Mouse (Mus musculus) kidney, postnatal 0 days (tissue): ENCODE data around the gene Rab44. TPM values are rescaled to one million over a fixed set of nuclear protein-coding genes. Genes with fewer than 3 reads are reported as not detected.

Experiments used
- ATAC-seq: fragments of 200-750 bp; cut with Nextera tagmentation; replicated peaks from 2 replicates; pipeline ENCODE4 v1.8.0; 2017; ENCODE audit warnings: low read depth, moderate number of reproducible peaks, moderate TSS enrichment, moderate library complexity; ENCODE audit not compliant: low FRiP score
- DNase-seq: peaks from one replicate; pipeline ENCODE4 v3.0.0-alpha.2; 2016; ENCODE audit warnings: low spot score
- H3K27ac ChIP-seq: fragments of 300-500 bp; sonication (generic); 2 replicates; pipeline ENCODE4 v1.5.1; 2014; ENCODE audit warnings: mild to moderate bottlenecking
- H3K27me3 ChIP-seq: fragments of 300-500 bp; sonication (generic); 2 replicates; pipeline ENCODE4 v1.6.1; 2014; ENCODE audit warnings: low read length, mixed read lengths; ENCODE audit not compliant: insufficient read depth
- H3K36me3 ChIP-seq: fragments of 300-500 bp; sonication (generic); 2 replicates; pipeline ENCODE4 v1.6.1; 2014; ENCODE audit warnings: low read length, mixed read lengths; ENCODE audit not compliant: insufficient read depth
- H3K4me1 ChIP-seq: fragments of 300-500 bp; sonication (generic); replicated peaks from 2 replicates; pipeline ENCODE4 v1.6.1; 2014; ENCODE audit warnings: antibody characterized with exemption, low read length, mixed read lengths; ENCODE audit not compliant: insufficient read depth
- H3K4me2 ChIP-seq: fragments of 300-500 bp; sonication (generic); 2 replicates; pipeline ENCODE4 v1.6.1; 2014; ENCODE audit warnings: mild to moderate bottlenecking, low read length, moderate library complexity, mixed read lengths
- H3K4me3 ChIP-seq: fragments of 300-500 bp; sonication (generic); replicated peaks from 2 replicates; pipeline ENCODE4 v1.5.1; 2014; ENCODE audit warnings: low read depth, low read length
- H3K9ac ChIP-seq: fragments of 300-500 bp; sonication (generic); 2 replicates; pipeline ENCODE4 v1.6.1; 2014; ENCODE audit warnings: low read depth, low read length
- H3K9me3 ChIP-seq: fragments of 300-500 bp; sonication (generic); replicated peaks from 2 replicates; pipeline ENCODE4 v1.6.1; 2016; ENCODE audit warnings: low read length, inconsistent platforms, mixed read lengths
- CTCF ChIP-seq: IDR thresholded peaks from 2 replicates; pipeline ENCODE4 v1.5.1; 2016; ENCODE audit warnings: antibody characterized with exemption, low read depth, mild to moderate bottlenecking, moderate library complexity
- WGBS: fragments of 180-500 bp; shearing (Covaris S2); extraction: QIAGEN DNeasy Blood & Tissue Kit; methylation state at CpG from one replicate; pipeline ENCODE4 v1.1.7; 2014; 5-methylcytosine and 5-hydroxymethylcytosine counted together
- polyA plus RNA-seq: library from polyadenylated mRNA; unstranded; fragments of >200 nt; fragmentation: Nextera tagmentation; extraction: Ambion mirVana; gene quantifications from 2 replicates; pipeline ENCODE4 v1.2.1, GENCODE M21; 2015

Gene Rab44
- polyA plus RNA-seq, 1 experiment from 2014 or later, result 0.21 TPM

- Histone ChIP-seq H3K4me1 (peaks cover 8% of the 10 kb centered on the region), H3K27ac (no peak overlapping the region), H3K27me3 (no peaks in the 10 kb centered on the region), H3K4me2 (peak overlapping the region; percentile 62), H3K4me3 (peak overlapping the region; percentile 30), H3K9me3 (no peaks in the 10 kb centered on the region), H3K36me3 (no peaks in the 10 kb centered on the region), H3K9ac (0 out of 2 replicates have a peak overlapping the region, but pooled peaks have one; percentile 27)
- ATAC-seq (no peak), DNase-seq (no peak)
- no peak for TF ChIP-seq CTCF
- WGBS, result 12% methylated on average over 25 of the region's 25 CpGs
Measured at GRCm38 (mm10) chr17:29078519-29079383, 35.2 kb upstream of the Rab44 start.

DNA sequence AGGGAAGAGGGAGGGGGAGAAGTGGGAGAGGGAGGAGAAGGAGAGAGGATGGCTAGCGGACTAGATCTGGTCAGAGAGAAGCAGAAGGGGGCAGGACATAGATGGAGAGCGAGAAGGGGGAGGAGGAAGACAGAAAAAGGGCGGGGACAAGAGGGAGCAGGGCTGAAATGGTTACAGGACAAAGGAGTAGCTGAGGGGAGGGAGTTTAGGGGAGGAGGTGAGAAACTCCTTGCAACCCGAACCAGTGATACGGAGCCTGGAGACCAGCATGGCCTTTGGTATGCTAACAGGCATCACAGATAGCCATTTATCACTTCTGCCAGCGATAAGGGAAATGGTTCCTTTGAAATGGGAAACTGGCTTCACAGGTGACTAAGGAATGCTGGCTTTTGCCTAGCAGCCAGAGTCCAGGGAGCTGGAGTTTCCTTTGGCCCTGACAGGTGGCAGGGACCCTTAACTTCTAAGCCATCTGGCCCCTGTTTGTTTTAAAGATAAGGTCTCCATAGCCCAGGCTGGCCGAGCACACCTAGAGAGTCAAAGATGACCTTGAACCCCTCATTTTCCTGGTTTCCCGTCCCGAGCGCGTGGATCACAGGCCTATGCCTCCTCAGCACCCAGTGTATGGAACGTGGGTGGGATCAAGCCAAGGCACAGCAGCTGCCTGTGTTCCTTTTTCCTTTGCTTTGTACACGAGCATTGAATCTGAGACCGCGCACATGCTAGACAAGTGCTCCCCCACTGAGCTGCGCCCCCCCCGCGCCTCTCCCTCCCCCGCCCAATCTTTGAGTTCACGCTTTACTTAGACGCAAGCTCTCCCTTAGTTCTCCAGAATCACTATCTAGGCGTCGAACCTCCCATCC, 33.0 kb upstream of the Rab44 start:
- Histone ChIP-seq H3K9me3 (no peaks in the 10 kb centered on the region), H3K27ac (no peak overlapping the region), H3K27me3 (no peaks in the 10 kb centered on the region), H3K4me2 (peak overlapping the region; percentile 23; the same call in 1 of the 2 replicates), H3K4me3 (no peak overlapping the region), H3K9ac (no peak overlapping the region), H3K36me3 (no peaks in the 10 kb centered on the region), H3K4me1 (peaks cover 8% of the 10 kb centered on the region)
- no peak for TF ChIP-seq CTCF
- peak; percentile 75 for DNase-seq
- WGBS, result 11% methylated on average over 23 of the region's 23 CpGs
- no peak for ATAC-seq

GRCm38 (mm10) chr17:29081618-29082381, 32.1 kb upstream of the Rab44 start:
- 18% methylated on average over 21 of the region's 21 CpGs for WGBS
- no peak for DNase-seq
- no peak overlapping the region for H3K9ac ChIP-seq

DNA sequence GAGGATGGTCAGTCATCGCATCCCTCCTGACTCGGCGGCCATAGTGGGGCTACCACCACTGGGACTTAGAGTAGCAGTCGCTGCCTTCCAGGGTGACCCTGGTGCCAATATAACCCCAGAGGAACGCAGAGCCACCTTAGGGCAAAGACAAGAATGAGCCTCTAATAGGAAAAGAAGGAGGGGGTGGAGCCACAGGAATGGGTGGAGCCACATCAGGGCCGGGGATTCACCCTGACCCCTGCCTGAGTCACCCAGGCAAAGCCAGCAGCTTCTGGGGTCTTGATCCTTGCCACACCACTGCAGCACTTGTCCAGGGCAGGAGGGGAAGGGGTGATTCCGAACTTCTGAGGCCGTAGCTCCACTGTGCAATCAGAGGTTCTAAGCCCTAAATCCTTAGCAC, 30.4 kb upstream of the Rab44 start:
- no peaks in the 10 kb centered on the region for H3K27me3 ChIP-seq
- H3K27ac ChIP-seq, result no peak overlapping the region
- peaks cover 2% of the 10 kb centered on the region for H3K4me1 ChIP-seq
- H3K9ac ChIP-seq, result no peak overlapping the region
- no peak for TF ChIP-seq CTCF
- H3K36me3 ChIP-seq, result no peaks in the 10 kb centered on the region
- H3K4me2 ChIP-seq, result no peak overlapping the region
- ATAC-seq, result no peak
- DNase-seq, result no peak
- H3K4me3 ChIP-seq, result no peak overlapping the region
- H3K9me3 ChIP-seq, result no peaks in the 10 kb centered on the region
- 90% methylated on average over 8 of the region's 8 CpGs for WGBS

More at GRCm38 (mm10) chr17:29081618-29082381, 32.1 kb upstream of the Rab44 start:
- H3K27ac ChIP-seq, result no peak overlapping the region
- peak overlapping the region; percentile 13; the same call in 1 of the 2 replicates for H3K4me3 ChIP-seq
- no peak for TF ChIP-seq CTCF
- H3K4me2 ChIP-seq, result peak overlapping the region; percentile 23
- ATAC-seq, result no peak
- no peaks in the 10 kb centered on the region for H3K36me3 ChIP-seq
- H3K4me1 ChIP-seq, result peaks cover 8% of the 10 kb centered on the region
- no peaks in the 10 kb centered on the region for H3K27me3 ChIP-seq
- no peaks in the 10 kb centered on the region for H3K9me3 ChIP-seq

GRCm38 (mm10) chr17:29084656-29085055, 29.3 kb upstream of the Rab44 start:
- no peak overlapping the region for H3K4me3 ChIP-seq
- DNase-seq (no peak), ATAC-seq (no peak)
- no peak overlapping the region for H3K27ac ChIP-seq
- no peak overlapping the region for H3K9ac ChIP-seq
- H3K4me2 ChIP-seq, result no peak overlapping the region
- no peaks in the 10 kb centered on the region for H3K36me3 ChIP-seq
- 79% methylated on average over 7 of the region's 7 CpGs for WGBS
- no peak for TF ChIP-seq CTCF
- no peaks in the 10 kb centered on the region for H3K9me3 ChIP-seq
- no peaks in the 10 kb centered on the region; the same call in 1 of the 2 replicates for H3K4me1 ChIP-seq
- no peaks in the 10 kb centered on the region for H3K27me3 ChIP-seq
